Mouse (Mus musculus) gastrocnemius, postnatal 4 days (tissue): ENCODE measurements around the gene Zbtb22. TPM values are rescaled to one million over a fixed set of nuclear protein-coding genes. Genes with fewer than 3 reads are reported as not detected.

Experiments used
- DNase-seq, 2 experiments: peaks; one replicate each; pipeline ENCODE4 v3.0.0; 2021 to 2022; ENCODE audit warnings: low spot score in 2 of 2, mixed read lengths in 2 of 2
- total RNA-seq, 2 experiments: library from RNA; stranded (reverse); gene quantifications; 2 replicates each; pipeline ENCODE4 v1.2.3; 2021

The Zbtb22 gene
- total RNA-seq, 2 experiments from 2014 or later: 24.9 to 26.8 TPM

- peak in 1 of 2 experiments; percentile 81 for DNase-seq
Measured at GRCm38 (mm10) chr17:33920282-33921097, 4.8 kb downstream of the Zbtb22 start.

DNA sequence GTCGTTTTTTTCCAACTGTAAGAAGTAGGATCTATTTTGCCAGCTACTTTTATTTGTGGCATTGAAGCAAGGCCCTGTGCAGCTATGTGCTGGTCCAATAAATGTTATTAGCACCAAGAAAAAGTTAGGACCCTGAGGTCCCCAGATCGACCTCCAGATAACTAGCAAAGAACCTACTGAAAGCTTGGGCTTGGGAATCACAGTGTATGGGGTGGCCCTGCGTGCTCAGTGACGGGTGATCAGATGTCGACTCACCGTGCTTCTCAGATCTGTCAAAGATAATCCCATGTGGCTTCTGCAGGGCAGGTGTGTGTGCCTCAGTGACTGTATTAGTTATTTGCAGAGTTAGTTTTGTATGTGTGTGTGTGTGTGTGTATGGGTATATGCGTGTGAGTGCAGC is 5.7 kb downstream of the Zbtb22 start:
- DNase-seq: no peak

GRCm38 (mm10) chr17:33924577-33925283 is 9.0 kb downstream of the Zbtb22 start:
- DNase-seq: no peak

DNA sequence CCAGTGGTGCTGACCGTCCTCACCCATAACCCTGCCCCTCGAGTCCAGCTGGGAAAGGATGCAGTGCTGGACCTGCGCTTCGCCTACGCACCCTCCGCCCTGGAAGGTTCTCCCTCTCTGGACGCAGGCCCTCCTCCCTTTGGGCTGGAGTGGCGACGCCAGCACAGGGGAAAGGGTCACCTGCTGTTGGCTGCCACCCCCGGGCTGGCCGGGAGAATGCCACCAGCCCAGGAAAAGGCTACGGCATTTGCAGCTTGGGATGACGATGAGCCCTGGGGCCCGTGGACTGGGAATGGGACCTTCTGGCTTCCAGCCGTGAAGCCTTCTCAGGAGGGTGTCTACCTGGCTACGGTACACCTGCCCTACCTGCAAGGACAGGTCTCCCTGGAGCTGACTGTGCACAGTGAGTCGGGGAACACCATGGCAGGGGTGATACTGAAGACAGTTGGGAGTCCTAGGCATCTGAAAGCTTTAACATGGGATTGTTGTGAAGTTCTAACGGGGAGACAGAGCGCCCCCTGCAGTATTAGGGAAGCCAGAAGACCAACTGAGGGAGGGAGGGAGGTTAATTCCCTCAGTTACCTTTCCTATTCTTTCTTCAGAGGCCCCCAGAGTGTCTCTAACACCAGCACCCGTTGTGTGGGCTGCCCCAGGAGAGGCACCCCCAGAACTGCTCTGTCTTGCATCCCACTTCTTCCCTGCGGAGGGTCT is 9.9 kb downstream of the Zbtb22 start:
- DNase-seq: no peak

- DNase-seq: no peak
Measured at GRCm38 (mm10) chr17:33926207-33926932, 10.7 kb downstream of the Zbtb22 start.

DNA sequence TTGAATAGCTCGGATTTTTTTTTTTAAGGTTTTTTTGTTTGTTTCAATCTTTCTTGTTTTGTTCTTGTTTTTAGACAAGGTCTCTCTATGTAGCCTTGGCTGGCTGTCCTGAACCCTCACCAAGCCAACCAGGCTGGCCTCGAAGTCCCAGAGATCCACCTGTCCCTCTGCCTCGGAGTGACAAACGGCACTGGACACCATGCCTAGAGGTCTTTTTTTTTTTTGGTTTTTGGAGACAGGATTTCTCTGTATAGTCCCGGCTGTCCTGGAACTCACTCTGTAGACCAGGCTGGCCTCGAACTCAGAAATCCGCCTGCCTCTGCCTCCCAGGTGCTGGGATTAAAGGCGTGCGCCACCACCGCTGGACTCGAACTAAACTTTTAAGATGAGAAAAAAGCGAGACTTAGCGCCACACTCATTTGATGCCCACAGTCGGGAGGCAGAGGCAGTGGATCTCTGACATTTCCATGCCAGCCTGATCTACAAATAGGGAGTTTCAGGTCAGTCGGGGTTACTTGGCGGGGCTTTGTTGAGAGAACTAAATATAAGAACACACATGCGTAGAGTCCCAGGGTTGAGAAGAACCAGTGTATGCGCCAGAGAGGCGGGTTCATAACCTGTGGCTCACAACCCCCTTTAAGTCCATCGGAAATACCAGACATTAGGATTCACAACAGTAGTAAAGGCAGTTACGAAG is 12.7 kb downstream of the Zbtb22 start:
- no peak for DNase-seq

DNA sequence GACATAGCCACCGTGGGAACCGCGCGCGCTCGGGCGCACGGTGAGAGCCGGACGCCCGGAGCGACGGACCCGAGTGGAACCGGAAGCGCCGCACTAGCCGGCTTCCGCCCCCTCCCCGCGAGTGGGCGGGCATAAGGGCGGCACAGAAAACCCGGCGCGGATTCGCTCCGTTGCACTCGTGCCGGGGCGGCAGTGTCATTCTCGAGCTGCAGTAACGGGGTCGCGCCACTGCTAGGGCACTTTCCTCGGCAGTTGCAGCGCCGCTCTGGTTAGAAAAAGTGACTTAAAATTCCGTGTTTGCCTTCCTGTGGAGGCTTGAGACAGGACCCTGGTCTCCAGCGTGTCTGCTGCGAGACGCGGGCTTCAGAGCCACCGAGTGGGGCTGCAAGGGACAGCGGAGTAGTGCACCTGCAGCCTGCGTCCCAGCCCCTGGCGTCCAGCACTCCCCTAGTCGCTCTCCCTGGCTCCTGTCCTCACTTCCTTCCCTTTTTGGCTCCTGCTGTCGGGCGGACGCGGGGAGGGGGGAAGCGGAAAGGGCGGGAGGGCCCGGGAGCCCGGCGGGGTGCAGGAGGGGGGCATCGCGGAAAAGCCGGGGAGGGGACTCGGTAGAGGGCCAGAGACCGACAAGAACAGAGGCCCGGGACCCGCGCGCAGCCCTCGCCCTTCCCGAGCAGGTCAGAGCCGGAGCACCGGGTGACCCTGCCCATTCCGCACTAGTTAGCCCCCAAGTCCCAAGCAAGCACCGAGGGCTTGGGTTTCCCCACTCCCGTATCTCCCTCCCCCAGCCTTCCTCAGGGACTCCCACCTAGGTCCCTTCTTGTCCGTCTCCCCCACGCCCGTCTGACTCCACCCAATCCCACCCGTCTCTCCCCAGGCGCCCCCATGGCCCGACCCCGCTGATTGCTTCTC is 13.9 kb downstream of the Zbtb22 start, which contains the start of gene Rgl2:
Gene Rgl2 (plus strand): TSS at position 173 of the 909 bp plus-strand sequence.
- peak; percentile 95 for DNase-seq

- peak in 1 of 2 experiments; percentile 44 for DNase-seq
Measured at GRCm38 (mm10) chr17:33930280-33931158, 14.8 kb downstream of the Zbtb22 start.

- no peak for DNase-seq
Measured at GRCm38 (mm10) chr17:33931159-33931866, 15.6 kb downstream of the Zbtb22 start.

DNA sequence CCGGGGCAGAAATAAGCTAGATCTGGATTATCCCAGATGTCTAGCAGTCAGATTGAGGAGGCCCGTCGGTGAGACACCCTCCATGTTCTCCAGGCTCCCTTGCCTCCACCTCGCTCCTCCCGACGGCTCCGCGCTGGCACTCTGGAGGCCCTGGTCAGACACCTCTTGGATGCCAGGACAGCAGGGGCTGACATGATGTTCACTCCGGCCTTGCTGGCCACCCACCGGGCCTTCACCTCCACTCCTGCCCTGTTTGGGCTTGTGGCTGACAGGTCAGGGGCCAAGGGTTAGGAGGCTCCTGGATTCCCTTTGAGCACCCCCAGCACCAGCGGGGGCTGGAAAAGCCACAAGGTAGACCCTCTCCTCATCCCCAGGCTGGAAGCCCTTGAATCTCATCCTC is 16.2 kb downstream of the Zbtb22 start:
- no peak for DNase-seq

DNA sequence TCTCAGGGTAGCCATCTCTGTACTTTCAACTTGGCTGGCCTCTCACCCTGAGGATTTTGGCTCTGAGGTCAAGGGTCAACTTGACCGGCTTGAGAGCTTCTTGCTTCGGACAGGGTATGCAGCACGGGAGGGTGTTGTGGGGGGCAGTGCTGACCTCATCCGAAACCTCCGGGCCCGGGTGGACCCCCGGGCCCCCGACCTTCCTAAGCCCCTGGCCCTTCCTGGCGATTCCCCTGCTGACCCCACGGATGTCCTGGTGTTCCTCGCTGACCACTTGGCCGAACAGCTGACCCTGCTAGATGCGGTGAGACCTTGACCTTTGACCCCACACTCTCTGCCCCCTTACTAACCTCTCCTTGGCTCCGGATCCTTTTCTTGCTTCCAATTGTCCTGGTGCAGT is 16.7 kb downstream of the Zbtb22 start:
- DNase-seq: no peak

DNA sequence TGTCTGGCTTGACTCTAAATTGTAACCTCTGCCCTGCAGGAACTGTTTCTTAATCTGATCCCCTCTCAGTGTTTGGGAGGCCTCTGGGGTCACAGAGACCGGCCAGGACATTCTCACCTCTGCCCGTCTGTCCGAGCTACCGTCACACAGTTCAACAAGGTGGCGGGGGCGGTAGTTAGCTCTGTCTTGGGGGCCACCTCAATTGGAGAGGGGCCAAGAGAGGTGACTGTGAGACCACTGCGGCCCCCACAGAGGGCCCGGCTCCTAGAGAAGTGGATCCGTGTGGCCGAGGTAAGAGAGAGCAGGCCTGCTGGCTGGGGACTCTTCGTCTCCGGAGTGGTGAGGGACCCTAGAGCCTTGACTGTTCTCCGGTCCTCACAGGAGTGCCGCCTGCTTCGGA is 17.3 kb downstream of the Zbtb22 start:
- DNase-seq: no peak

GRCm38 (mm10) chr17:33935422-33936055 is 19.8 kb downstream of the Zbtb22 start:
- DNase-seq: no peak

- no peak for DNase-seq
Measured at GRCm38 (mm10) chr17:33936993-33937392, 21.3 kb downstream of the Zbtb22 start.

- no peak for DNase-seq
Measured at GRCm38 (mm10) chr17:33938783-33939182, 23.1 kb downstream of the Zbtb22 start.

DNA sequence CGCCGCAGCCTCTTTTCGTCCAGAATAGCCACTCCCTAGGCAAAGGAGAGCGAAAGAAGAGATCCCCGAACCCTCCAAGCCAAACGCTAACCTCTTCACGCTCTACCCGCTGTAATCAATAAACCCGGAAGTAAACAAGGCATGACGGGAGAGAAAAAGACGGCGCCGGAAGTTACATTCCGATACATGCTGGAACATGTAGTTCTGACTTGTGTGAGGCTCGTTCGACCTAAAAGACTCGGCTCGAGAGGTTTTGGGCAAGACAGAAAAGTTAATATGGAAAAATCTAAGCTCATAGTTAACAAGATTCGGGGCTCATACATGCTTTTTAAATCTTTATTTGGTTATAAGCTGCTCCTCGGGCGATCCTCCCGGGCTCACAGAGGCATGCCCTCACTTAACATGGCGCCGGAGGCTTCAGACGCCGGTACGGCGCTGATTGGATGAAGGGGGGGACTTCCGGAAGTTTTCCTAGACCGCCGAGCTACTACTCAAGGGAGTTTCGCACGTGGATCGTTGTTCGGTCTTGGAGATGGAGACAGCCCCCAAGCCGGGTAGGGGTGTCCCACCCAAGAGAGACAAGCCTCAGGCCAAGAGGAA is 24.6 kb downstream of the Zbtb22 start, which contains the start of the genes Pfdn6 and Wdr46:
Gene Pfdn6 (minus strand): TSS at position 138 of the 600 bp plus-strand sequence.
Gene Wdr46 (plus strand): TSS at position 455 of the 600 bp plus-strand sequence.
- DNase-seq: peak; percentile 77 to 90

DNA sequence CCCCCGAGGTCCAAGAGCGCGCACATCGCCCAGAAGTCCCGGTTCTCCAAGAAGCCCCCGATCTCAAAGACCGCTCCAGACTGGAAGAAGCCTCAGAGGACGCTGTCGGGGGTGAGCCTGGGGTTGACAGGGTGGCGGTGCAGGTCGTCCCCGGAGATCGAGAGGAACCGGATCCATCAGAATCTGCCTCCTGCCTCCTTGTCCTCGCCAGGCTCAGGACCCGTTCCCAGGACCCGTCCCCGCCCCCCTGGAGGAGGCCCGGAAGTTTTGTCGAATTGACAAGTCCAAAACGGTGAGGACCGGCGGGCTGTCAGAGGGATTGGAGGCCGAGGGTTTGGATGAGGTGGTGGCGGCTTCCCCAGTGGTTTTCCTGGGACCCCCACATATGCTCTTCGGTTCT is 25.3 kb downstream of the Zbtb22 start:
- peak in 1 of 2 experiments; percentile 45 for DNase-seq
